8 mouse cellular contexts compared by ENCODE assay signal in the genomic region with DNA sequence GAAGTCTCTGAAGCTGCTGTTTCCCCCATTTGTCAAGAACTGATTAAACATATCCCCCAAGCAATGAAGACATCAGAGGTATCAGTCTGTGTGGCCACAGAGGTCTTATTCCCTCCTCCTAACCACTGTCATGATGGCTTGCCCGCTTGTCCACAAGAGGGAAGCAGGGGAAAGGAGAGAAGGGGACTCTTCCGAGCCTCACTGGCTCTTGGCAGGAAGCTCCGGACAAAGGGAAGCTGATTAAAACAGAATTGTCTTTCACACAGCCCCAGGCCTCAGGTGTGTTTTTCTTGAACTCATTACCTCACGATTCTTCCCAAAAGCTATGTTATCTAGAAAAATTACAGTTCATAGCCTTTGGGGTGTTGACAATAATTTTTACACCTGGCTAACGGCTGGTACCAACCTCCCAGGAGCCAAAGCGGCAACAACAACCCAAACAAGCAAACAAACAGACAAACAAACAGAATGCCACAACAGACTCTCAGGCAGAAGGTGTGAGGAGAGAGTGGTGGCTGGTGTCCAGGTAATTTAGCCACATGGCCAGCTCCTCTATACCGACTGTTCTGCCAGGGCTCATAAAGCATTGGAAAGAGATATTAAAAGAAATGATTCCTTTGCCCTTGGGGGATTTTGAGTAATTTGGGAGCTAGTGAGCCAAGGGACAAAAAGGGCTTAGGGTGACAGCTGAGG.
A peak's percentile ranks its signal among the peaks of the same experiment; 100 is the strongest.
DNase-seq lines count a peak whose midpoint lies in the region; ATAC-seq lines count a peak whose summit lies in the region.

No protein-coding gene starts in this region.

- peak; percentile 50; the same call in 1 of the 2 replicates for ATAC-seq in granulocyte monocyte progenitor cell, adult 5-6 weeks (replicated peaks; ENCODE audit: poor library complexity, severe bottlenecking)

- peak; percentile 36 to 70 for DNase-seq in layer of hippocampus, postnatal 14 days (ENCODE audit: low spot score in 2 of 2)
- no peak for DNase-seq in layer of hippocampus, postnatal 25 days (ENCODE audit: extremely low spot score in 1 of 2, low spot score in 1 of 2)
- DNase-seq in adrenal gland, postnatal 36 days, result peak; percentile 51 to 62
- DNase-seq in kidney, postnatal 14 days, result peak; percentile 52
- peak; percentile 61 for DNase-seq in retina, embryonic 14.5 days (ENCODE audit: low spot score)
- DNase-seq in urinary bladder, adult 2 months (ENCODE audit: low spot score), result no peak
- DNase-seq in layer of hippocampus, adult 8-10 months (ENCODE audit: low spot score in 2 of 2), result no peak

Comparison
In these comparisons a context has a peak if more than half of its experiments do, and no peak if none do; other contexts are left out.
1. DNase-seq: peak in layer of hippocampus, postnatal 14 days (2 of 2), adrenal gland, postnatal 36 days (2 of 2), kidney, postnatal 14 days (single experiment) and retina, embryonic 14.5 days (single experiment); none in layer of hippocampus, postnatal 25 days (0 of 2), urinary bladder, adult 2 months (single experiment) and layer of hippocampus, adult 8-10 months (0 of 2).